Mouse (Mus musculus) bone marrow, adult 2 months (tissue): ENCODE measurements at regions not wholly inside any gene's neighbourhood (a gene's known extent, or its start where the extent isn't known, plus 50 kb on each side); places are given as distances from the start of the nearest gene placed in this dataset.

Source experiments
- CTCF ChIP-seq: fragments of 200-500 bp; IDR thresholded peaks from 2 replicates; pipeline ENCODE4 v1.5.1; 2011; ENCODE audit warnings: low read length, control low read depth; ENCODE audit not compliant: control insufficient read depth, insufficient read depth
- POLR2A ChIP-seq: fragments of 200-500 bp; IDR thresholded peaks from 2 replicates; pipeline ENCODE4 v1.6.1; 2011; ENCODE audit warnings: low read depth, mild to moderate bottlenecking, control low read depth, low read length, borderline replicate concordance; ENCODE audit not compliant: control insufficient read depth

GRCm38 (mm10) chr4:75847675-75848385, 569.7 kb upstream of the Dmac1 start:
- no peak for TF ChIP-seq CTCF
- TF ChIP-seq POLR2A = no peak
